Mouse (Mus musculus): ENCODE results near the gene Mthfd1l.

Mthfd1l gene

DNA sequence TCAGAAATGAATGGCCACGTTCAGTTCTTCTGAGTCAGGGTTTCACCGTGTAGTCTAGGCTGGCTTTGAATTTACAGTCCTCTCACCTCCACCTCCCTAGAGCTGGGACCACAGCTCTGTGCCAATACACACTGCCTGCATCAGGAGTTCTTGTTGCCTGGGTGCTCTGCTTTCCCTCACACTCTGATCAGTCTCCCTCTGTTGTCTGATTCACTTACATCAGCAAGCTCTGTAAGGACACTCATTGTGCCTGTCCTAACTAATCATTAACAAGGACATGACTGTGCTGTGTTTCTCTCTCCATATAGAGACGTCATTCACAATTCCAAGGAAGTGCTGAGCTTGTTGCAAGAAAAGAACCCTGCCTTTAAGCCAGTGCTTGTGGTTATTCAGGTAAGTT is 5.4 kb downstream of the Mthfd1l start:
- no peak for DNase-seq (ENCODE audit: low read depth)

- DNase-seq (ENCODE audit: low read depth) = no peak
These were observed 6.0 kb downstream of the Mthfd1l start for GRCm38 (mm10) chr10:3978792-3979488.

DNA sequence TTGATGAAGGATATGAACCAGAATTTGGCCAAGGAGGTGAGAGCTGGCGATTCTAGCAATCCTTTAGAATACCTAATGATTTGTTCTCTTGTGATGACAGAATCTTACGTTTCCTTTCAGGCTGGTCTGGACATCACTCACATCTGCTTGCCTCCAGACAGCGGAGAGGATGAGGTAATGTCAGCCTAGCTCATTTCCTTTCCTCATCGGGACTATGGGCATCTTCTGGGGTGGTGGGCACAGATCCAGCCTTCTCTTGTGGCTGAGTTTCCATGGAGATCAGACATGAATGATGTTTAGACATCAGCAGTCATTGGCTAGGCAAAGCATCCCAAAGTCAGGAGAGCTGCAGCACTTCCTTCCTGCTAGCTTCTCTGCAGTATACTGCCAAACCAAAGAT is 7.3 kb downstream of the Mthfd1l start:
- DNase-seq (ENCODE audit: low read depth) = no peak

DNA sequence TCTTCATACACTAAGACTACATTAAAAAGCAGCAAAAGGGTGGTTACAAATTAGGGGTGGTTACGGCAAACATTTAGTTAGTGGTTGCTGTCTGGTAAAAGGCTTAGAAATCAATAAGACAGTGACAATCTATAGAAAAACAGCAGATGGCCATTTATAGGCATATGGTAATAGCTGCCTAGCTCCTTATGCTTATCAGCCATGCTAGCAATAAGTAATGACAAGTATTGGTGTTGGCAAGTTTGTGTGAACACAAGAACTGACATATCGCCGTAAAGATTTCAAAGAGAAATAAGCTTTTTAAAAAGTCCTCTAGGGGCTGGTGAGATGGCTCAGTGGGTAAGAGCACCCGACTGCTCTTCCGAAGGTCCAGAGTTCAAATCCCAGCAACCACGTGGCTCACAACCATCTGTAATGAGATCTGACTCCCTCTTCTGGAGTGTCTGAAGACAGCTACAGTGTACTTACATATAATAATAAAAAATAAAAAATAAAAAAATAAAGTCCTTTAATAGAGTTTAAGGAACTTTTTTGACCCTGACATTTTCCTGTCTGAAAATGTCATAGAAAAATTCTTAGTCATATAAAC is 17.5 kb downstream of the Mthfd1l start:
- no peak for DNase-seq (ENCODE audit: low read depth)

DNA sequence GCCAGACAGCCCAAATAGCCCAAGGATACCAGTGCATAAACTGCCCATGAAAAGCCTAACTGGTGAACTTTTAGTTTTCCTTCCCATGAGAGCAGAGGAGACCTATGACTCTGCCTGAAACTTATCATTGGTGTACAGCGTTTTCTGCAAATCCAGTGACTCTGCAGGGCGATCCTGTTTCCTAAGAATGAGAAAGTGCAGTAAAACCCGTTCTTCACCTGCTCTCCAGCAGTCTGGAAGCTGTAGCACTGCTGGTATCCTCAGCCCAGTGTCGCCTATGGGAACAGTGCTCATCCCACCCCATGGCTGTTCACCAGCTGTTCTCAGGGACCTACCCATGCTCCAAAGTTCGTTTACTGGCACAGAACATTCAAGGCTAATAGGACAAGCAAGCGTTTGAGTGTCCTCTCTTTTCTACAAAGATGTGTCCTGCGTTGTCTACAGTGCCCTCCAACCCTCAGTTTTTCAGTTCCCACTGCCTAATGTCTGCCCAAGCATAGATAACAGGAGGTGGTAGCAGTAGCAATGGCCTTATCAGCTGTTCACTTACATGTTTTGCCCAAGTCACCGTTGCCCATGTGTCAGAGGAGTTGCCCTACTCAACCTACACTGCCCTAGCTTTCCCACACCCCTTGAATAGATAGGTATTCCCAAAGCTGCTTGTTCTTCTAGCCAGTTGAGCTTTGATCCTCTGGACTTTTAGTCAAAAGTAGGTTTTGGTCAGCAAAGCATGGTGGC is 20.6 kb downstream of the Mthfd1l start:
- no peak for DNase-seq (ENCODE audit: low read depth)

- DNase-seq (ENCODE audit: low read depth) = peak; percentile 35
These were observed 22.4 kb downstream of the Mthfd1l start for GRCm38 (mm10) chr10:3995277-3995676.

DNA sequence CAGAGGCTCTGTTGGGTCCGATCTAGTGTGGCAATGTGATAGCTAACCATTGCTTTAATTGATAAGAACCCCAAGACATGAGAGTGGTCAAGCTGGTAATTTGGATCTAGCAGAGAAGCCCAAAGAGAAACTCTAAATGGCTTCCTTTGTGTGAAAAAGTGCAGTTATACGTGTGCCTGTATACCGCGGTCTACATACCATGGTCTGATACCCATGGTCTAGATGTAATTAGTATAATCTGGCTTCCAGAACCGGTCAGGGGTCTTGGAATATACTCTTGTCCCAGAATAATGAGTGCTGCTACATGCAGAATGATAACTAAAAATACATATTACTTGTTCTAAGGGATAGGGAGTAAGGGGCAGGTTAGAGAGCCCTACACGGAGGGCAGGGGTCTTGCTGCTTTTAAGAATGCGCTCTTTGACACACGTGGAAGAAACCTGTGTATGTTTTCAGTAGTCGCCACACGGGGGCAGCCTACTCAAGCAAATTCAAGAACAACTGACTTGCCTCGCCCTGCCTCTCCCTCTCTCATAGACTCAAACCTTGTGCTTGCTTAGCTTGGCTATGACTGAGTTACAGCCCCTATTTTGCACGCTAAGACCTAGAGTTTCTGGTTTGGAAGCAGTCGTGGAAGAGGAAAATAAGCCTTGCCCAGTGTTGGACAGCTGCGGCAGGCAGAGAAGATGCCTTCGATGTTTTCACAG is 23.4 kb downstream of the Mthfd1l start:
- DNase-seq (ENCODE audit: low read depth) = peak; percentile 85

DNA sequence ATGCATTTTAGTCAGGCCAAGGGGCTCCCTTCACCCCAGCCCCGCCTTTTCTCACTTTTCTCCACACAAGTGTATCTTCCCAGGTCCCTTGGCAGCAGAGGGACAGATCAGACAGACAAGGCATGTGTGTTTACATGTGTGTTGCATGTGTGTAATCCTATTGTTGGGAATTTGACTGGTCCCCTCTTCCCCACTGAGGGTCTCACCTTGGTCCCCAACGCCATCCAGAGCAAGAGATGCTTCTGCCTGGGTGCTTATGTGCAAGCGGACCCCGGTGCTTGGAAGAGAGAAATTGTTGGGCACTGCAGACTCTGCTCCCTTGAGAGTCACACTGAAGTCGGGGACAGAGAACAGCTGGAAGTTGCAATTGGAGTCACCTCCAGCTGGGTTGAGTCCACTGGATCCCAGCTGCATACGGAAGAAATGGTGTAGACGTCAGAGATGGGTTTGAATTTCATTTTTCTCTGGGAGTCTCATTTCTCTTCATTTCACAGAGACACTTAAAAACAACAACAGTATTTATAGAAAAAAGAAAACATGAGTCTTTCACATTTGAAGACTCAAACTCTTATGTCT is 25.0 kb downstream of the Mthfd1l start:
- DNase-seq (ENCODE audit: low read depth) = no peak

- DNase-seq (ENCODE audit: low read depth) = no peak
These were observed 29.8 kb downstream of the Mthfd1l start for GRCm38 (mm10) chr10:4002711-4003110.

- no peak for DNase-seq (ENCODE audit: low read depth)
These were observed 32.3 kb downstream of the Mthfd1l start for GRCm38 (mm10) chr10:4005191-4005590.

GRCm38 (mm10) chr10:4006296-4007015 is 33.5 kb downstream of the Mthfd1l start:
- no peak for DNase-seq (ENCODE audit: low read depth)

DNA sequence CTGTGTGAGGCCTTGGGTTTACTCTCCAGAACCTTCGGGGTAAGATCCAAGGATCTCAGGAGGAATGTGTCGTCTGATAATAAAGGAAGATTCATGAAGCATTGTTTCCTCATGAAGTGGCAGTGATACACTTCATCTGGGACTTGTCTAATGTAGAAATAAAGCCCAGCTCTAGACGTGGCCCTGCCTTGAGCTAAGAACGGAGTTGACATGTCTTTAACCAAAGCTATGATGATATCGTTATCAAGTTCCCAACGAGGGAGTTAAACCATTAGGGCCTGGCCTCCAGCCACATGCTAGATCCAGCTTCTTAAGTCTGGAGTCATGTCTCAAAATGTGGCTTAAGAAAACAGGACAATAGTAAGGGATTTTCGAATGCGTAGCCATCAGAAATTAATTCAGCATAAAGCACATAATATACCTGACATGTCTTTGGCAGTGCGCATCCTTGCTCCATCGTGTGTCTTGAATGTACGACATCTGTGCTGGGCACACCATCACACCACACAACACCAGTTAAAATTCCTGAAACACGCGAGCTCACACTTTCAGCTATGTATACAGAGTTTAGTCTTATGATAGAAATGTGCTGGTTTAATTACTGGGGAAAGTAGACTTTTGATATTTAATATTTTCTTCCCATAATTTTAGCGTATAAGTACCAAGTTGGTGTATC is 49.8 kb downstream of the Mthfd1l start:
- DNase-seq (ENCODE audit: low read depth) = no peak

- DNase-seq (ENCODE audit: low read depth) = no peak
These were observed 53.7 kb downstream of the Mthfd1l start for GRCm38 (mm10) chr10:4026616-4027015.

DNA sequence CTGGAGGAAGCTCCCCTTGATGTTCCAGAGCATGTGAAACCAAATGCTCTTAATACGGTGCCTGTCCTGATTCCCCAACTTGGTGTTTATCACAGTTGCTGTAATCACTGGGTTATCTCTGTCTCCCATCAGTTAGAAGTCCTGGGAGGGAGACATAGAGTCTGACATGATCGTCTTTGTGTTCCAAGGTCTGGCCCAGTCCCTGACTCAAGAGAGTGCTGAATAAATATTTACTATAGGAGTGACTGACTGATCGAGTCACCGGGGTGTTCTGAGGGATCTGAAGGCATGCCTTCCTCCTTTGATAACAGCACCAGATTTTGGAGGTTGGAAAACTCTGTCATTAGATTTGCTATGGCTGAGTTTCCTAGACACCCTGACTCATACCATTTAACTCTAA is 54.5 kb downstream of the Mthfd1l start:
- no peak for DNase-seq (ENCODE audit: low read depth)

DNA sequence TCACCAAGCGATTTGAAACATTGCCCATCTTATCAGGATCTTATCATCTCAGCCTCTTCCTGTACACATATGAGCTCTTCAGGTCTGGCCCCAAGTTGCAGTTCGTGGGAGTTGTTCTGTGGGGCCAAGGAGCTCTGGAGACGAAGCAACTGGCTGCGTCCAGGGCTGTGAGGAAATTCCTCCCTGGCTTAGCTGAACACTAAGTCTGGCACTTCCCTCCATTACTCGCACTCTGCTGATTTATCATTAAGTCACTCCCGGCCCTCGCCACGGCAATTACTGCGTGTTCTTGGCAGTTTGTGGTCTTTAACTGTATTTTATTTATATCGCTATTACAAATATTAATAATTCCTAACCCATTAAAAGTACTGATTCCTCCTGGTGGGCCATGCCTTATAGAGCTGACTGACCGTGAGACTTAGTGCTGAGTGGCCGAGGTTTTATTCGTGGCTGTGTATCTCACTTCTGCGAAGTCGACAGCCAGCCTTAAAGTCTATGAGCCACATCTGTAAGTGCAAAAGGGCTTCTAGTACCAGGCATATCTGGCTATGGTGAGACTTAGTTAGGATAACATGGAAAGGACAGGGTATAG is 56.0 kb downstream of the Mthfd1l start:
- no peak for DNase-seq (ENCODE audit: low read depth)

- DNase-seq (ENCODE audit: low read depth) = no peak
These were observed 60.8 kb downstream of the Mthfd1l start for GRCm38 (mm10) chr10:4033761-4034160.

DNA sequence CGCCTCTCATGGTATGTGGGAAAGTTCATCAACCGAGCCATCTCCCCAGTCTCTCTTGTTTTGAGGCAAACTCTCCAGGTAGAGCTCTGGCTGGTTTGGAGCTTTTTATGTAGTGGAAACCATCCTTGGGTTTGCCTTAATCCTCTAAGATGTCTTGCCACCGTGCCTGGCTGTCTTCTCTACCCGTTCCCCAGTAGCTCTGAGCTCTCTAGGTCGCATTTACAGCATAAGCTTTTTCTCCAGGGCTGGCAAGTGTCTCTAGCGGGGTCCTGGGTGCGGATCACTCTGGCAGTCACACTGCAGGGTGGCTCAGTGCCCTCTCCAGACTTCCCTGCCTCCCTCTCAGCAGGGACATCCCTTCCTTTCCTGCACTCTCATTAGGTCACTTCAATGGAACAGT is 63.6 kb downstream of the Mthfd1l start:
- no peak for DNase-seq (ENCODE audit: low read depth)

GRCm38 (mm10) chr10:4037066-4037465 is 64.1 kb downstream of the Mthfd1l start:
- peak; percentile 16 for DNase-seq (ENCODE audit: low read depth)

- no peak for DNase-seq (ENCODE audit: low read depth)
These were observed 65.7 kb downstream of the Mthfd1l start for GRCm38 (mm10) chr10:4038576-4038975.

DNA sequence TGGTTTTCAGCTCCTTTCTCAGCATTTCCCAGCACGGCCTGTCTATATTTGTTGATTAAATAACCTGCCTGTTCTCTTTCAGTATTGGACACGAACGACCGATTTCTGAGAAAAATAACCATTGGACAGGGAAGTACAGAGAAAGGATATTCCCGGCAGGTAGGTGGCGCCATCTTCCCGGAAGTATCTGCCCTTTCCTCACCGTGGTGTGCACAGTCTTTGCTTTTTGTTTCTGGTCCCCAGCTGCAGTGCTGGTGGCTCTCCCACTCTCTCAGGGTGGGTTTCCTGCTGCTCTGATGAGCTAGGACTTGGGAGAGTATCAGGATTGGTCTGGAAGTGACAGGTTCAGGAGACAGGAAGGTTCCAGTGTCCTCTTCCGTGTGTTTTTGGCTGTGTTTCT is 68.8 kb downstream of the Mthfd1l start:
- peak; percentile 43 for DNase-seq (ENCODE audit: low read depth)

GRCm38 (mm10) chr10:4044421-4044820 is 71.5 kb downstream of the Mthfd1l start:
- no peak for DNase-seq (ENCODE audit: low read depth)
